Mouse (Mus musculus) heart, adult 10 weeks (tissue): ENCODE data around the gene Oxt. TPM values are rescaled to one million over a fixed set of nuclear protein-coding genes. Genes with fewer than 3 reads are reported as not detected.

Experiments
- polyA plus RNA-seq: library from polyadenylated mRNA; stranded (reverse); fragments of 350-450 nt; fragmentation: Illumina TruSeq; extraction: RNeasy Lipid Tissue Mini Kit (QIAGEN cat#74804); gene quantifications from one replicate; pipeline ENCODE4 v1.2.3, GENCODE M21; 2014; ENCODE audit warnings: low read depth, low replicate concordance

The Oxt gene
- polyA plus RNA-seq, result not detected

DNA sequence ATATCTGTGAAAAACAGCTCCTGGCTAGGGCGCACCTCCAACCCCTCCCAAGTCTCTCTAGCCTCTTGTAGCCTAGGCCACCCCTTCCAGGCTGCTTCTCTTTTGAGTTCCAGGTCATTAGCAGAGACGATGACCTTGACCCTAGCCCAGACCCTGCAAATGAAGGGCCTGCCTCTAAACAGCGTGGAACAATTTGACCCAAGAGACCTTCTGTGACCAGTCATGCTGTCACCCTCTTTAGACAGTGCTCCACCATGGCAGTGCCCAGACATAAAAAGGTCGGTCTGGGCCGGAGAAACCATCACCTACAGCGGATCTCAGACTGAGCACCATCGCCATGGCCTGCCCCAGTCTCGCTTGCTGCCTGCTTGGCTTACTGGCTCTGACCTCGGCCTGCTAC, at the start of gene Oxt:
Oxt (plus strand) TSS at position 301 of the 400 bp plus-strand sequence.

GRCm38 (mm10) chr2:130563212-130564055, 12.5 kb upstream of the Oxt start, which contains the start of gene Mrps26:
Gene Mrps26 (plus strand): TSS chr2:130563742.

GRCm38 (mm10) chr2:130582552-130582951, 6.6 kb downstream of the Oxt start, which contains the start of gene Avp:
Gene Avp (minus strand): TSS chr2:130582554.

Other genes with a start within 250 kb of the Oxt start
- 9.0 TPM for gene Cpxm1, start 178.6 kb upstream of the Oxt start, polyA plus RNA-seq
- gene Gm28372, start 170.9 kb upstream of the Oxt start, polyA plus RNA-seq, result not detected
- not detected for gene 1700020A23Rik, start 170.9 kb upstream of the Oxt start, polyA plus RNA-seq
- gene Tmem239, start 169.7 kb upstream of the Oxt start, polyA plus RNA-seq, result not detected
- gene Vps16, start 151.8 kb upstream of the Oxt start, polyA plus RNA-seq, result 35.1 TPM
- gene Pced1a, start 151.5 kb upstream of the Oxt start, polyA plus RNA-seq, result 7.9 TPM
- 38.9 TPM for gene Ptpra, start 125.9 kb upstream of the Oxt start, polyA plus RNA-seq
- 38.3 TPM for gene Mrps26, start 12.4 kb upstream of the Oxt start, polyA plus RNA-seq
- gene Avp, start 6.4 kb downstream of the Oxt start, polyA plus RNA-seq, result not detected
- 7.6 TPM for gene Fastkd5, start 53.9 kb downstream of the Oxt start, polyA plus RNA-seq
- gene Ubox5, start 53.9 kb downstream of the Oxt start, polyA plus RNA-seq, result 4.2 TPM
- 6.1 TPM for gene Lzts3, start 66.6 kb downstream of the Oxt start, polyA plus RNA-seq
- 105 TPM for gene Ddrgk1, start 88.5 kb downstream of the Oxt start, polyA plus RNA-seq
- 40.9 TPM for gene Itpa, start 91.4 kb downstream of the Oxt start, polyA plus RNA-seq
- gene Slc4a11, start 121.3 kb downstream of the Oxt start, polyA plus RNA-seq, result not detected